Mouse (Mus musculus) macrophage (primary cell): ENCODE measurements around the gene Col4a4. TPM values are rescaled to one million over a fixed set of nuclear protein-coding genes. Genes with fewer than 3 reads are reported as not detected.

Source experiments
- H3K27ac ChIP-seq: fragments of 350-480 bp; formaldehyde crosslinking; 2 replicates; pipeline ENCODE4 v1.9.0; 2021
- H3K36me3 ChIP-seq: fragments of 350-480 bp; formaldehyde crosslinking; 2 replicates; pipeline ENCODE4 v1.9.0; 2021; ENCODE audit errors: inconsistent target
- H3K4me3 ChIP-seq: fragments of 350-480 bp; formaldehyde crosslinking; 2 replicates; pipeline ENCODE4 v1.9.0; 2021; ENCODE audit errors: inconsistent target
- H3K79me2 ChIP-seq: fragments of 350-480 bp; formaldehyde crosslinking; 2 replicates; pipeline ENCODE4 v1.9.0; 2021; ENCODE audit errors: inconsistent target
- WGBS: methylation state at CpG from one replicate; pipeline ENCODE4 v1.1.7; 2026; ENCODE audit warnings: inconsistent platforms; ENCODE audit not compliant: missing documents; 5-methylcytosine and 5-hydroxymethylcytosine counted together
- polyA plus RNA-seq: library from polyadenylated mRNA; stranded (reverse); fragments of 250-400 nt; gene quantifications from 3 replicates; pipeline ENCODE4 v1.2.4, GENCODE M21; 2018; ENCODE audit warnings: inconsistent platforms

Gene Col4a4
- polyA plus RNA-seq, 1 experiment from 2014 or later, result not detected

DNA sequence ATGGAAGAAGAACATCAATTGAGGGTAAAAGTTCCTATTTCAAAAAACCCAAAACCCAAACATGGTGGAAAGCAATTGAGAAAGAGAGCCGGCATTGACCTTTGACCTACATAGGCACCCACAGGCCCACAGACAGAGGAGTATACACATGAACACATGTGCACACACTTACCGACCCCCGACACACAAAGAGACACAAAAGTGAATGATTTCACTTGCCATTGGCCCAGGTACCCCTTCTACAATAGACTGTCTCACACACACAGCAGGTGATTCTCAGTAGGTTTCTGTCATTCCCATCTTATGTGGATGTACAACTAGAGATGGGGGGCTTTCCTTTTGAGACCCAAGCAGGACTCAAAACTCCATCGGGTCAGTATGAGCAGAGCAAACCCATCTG lies 110.8 kb downstream of the Col4a4 start:
- 87% methylated on average over 4 of the region's 4 CpGs for WGBS
- Histone ChIP-seq H3K79me2 (no peaks in the 10 kb centered on the region), H3K27ac (no peak overlapping the region), H3K36me3 (no peaks in the 10 kb centered on the region), H3K4me3 (no peak overlapping the region)

DNA sequence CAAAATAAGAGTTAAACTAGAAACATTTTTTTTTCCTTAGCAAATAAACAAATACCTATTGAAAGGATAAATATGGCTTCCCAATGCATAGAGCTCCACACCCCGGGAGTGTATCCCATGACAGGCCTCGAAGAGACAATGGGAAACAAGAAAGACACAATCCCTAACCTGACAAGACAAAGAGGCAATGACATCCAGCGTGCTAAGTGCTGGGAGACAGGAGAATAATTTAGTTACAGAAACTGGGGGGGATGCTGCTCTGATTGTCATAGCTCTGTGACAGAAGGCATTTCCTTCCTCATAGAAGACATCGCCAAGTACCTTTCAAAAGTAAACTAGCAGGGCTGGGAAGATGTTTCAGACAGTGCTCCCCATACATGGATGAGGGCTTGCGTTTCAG lies 111.4 kb downstream of the Col4a4 start:
- H3K27ac ChIP-seq, result no peak overlapping the region
- H3K4me3 ChIP-seq, result no peak overlapping the region
- H3K36me3 ChIP-seq, result no peaks in the 10 kb centered on the region
- H3K79me2 ChIP-seq, result no peaks in the 10 kb centered on the region
- WGBS, result 85% methylated on average over 5 of the region's 5 CpGs

DNA sequence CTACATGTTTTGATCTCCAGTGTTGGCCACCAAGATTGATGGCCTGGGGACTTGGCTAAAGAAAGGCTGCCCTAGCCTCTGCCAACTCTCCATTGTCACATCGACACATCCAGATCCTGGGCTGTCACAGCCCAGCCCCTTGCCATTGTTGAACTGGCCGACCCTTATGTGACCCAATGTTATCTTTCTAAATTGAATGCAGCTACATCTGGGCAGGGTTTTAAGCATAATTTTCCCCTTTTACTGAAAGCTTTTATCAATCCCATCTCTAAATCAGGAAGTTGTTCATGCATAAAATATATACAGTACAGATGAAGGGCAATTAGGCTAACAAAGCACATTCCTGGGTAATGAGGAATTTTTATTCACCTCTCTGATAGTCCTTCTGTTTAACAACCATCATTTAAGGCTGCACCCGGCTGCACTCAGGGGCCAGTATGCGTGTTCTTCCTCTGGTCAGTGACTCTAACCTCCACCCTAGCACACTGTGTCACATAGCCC lies 112.1 kb downstream of the Col4a4 start:
- no peak overlapping the region for H3K4me3 ChIP-seq
- H3K27ac ChIP-seq, result no peak overlapping the region
- no peaks in the 10 kb centered on the region for H3K79me2 ChIP-seq
- no peaks in the 10 kb centered on the region for H3K36me3 ChIP-seq
- 39% methylated on average over 4 of the region's 4 CpGs for WGBS

DNA sequence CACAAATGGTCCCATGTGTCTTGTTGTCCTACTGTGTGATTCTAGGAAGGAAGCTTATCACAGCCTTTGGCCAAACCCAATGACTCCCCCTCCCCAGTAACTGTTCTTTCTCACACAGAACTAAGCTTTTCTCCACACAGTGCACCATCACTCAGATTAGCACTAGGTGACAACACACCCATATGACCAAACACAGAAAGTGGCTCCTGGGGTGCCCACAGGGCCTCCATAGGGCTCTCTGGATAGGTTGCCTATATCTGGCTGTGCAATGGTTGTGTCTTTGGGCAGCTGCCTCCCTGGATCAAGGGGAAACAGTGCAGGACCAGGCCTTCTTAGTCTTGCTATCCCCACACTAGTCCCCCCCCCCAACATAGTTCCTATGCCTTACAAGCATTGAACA lies 113.2 kb downstream of the Col4a4 start:
- no peaks in the 10 kb centered on the region for H3K79me2 ChIP-seq
- H3K36me3 ChIP-seq, result no peaks in the 10 kb centered on the region
- H3K4me3 ChIP-seq, result no peak overlapping the region
- H3K27ac ChIP-seq, result no peak overlapping the region

DNA sequence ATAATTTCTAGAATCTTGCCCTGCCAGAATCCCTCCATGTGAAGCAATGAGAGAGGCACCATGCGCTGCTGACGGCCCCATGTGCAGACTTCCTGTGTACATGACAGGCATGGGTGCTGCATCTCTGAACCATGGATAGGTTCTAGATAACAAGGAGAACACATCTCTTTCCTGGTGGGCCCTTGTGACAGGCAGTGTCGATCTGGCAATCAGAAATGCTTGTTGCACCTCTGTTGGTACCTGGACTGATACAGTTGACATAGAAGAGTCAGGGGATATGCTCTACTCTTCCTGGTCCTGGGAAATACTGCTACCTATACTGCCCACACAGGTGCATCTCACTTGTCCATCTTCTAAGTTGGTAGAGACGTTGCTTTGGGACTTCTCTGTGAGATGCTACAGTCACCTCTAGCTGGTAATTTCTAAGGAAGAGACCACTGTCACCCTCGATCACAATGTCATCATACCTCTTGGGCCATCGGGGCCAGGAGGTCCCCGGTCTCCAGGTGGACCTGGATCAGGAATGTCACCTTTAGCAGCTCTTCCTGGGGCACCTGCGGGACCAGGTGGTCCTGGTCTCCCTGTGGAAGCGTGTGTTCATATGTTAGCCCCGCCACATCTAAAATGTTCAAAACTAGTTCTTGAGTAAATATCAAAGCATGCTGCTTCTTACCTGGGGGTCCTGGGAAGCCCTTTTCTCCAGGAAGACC lies 116.0 kb downstream of the Col4a4 start:
- no peaks in the 10 kb centered on the region for H3K36me3 ChIP-seq
- WGBS, result 86% methylated on average over 10 of the region's 10 CpGs

DNA sequence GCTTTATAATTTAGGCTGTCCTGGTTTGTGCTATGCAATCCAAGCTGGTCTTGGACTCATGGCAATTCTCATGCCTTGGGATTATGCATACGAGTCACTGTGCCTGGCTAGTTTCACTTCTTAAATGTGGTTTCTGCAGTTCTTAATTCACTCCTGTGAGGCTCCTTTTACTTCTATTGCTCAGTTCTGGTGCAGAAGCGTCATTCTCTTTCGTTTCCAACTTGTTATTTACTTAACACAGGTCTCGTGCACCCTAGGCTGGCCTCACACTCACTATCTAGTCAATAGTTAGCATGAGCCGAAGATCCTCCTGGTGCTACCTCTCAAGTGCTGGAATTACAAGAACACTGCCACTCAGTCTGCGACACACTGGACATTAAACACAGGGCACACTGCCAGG lies 117.8 kb downstream of the Col4a4 start:
- Histone ChIP-seq H3K36me3 (no peaks in the 10 kb centered on the region), H3K79me2 (no peaks in the 10 kb centered on the region), H3K27ac (no peak overlapping the region), H3K4me3 (no peak overlapping the region)
- 47% methylated on average over 6 of the region's 6 CpGs for WGBS

More for the DNA sequence above, 116.0 kb downstream of the Col4a4 start:
- H3K79me2 ChIP-seq, result no peaks in the 10 kb centered on the region
- no peak overlapping the region for H3K27ac ChIP-seq
- H3K4me3 ChIP-seq, result no peak overlapping the region

DNA sequence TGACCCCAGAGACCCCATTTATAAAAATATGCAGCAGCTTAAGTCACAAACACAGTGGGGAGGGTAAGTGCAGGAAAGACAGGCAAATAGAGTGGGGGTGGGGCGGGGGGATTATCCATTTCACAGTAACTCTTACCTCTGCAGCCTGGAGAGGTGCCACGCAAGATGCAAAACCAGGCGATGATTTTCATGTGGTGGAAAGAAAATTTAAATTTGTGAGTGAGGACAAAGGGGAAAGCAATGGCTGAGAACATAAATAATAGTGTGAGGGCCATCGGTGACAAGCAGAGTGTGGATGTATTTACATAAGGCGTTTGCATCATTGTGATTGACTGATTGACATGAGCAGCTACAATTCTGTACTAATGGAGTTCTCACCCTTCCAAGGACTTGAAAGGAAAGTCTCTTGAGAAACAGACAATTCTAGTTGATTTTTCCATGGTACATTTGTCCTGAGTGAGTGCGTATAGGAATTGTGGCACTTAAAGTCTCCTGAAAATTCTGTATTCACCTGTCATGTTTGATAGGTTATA lies 121.3 kb downstream of the Col4a4 start:
- Histone ChIP-seq H3K36me3 (no peaks in the 10 kb centered on the region), H3K4me3 (no peak overlapping the region), H3K27ac (no peak overlapping the region), H3K79me2 (no peaks in the 10 kb centered on the region)
- WGBS, result 76% methylated on average over 6 of the region's 6 CpGs

DNA sequence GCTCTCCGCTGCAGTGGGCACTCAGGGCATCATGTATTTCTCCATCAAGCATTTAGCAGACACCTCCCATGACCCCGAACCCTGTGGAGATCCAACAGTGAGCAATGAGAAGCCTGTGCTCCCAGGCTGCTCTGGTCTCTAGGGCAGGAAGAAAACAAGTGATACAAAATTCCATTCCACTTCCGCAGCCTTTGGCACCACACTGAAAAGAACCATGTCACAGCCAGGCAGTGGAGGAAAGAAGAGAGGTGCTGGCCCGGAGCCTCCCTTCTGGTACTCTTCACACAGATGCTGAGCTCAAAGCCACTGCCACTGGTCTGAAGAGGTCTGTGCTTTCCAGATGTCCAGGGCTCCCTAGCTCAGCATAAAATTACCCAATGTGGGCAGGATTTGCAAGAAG lies 125.6 kb downstream of the Col4a4 start:
- H3K36me3 ChIP-seq, result no peaks in the 10 kb centered on the region
- H3K79me2 ChIP-seq, result no peaks in the 10 kb centered on the region
- 88% methylated on average over 4 of the region's 4 CpGs for WGBS
- no peak overlapping the region for H3K27ac ChIP-seq
- H3K4me3 ChIP-seq, result no peak overlapping the region

DNA sequence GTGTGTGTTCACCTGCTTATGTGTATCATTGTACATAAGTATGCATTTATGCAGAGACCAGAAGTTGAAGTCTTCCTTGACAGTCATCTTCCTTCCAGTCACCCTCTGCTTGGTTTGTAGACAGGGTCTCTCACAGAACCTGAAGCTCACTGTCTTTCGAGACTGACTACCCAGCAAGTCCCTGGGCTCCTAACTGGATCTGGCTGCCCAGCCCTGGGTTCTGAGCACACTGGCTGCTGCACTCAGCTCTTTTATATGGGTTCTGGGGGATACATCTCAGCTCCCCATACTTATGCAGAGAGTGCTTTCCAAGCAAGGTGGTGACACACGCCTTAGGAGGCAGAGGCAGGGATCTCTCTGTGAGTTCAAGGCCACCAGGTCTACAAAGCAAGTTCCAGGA lies 126.7 kb downstream of the Col4a4 start:
- no peaks in the 10 kb centered on the region for H3K79me2 ChIP-seq
- 85% methylated on average over 2 of the region's 2 CpGs for WGBS
- H3K27ac ChIP-seq, result no peak overlapping the region
- no peaks in the 10 kb centered on the region for H3K36me3 ChIP-seq
- H3K4me3 ChIP-seq, result no peak overlapping the region

DNA sequence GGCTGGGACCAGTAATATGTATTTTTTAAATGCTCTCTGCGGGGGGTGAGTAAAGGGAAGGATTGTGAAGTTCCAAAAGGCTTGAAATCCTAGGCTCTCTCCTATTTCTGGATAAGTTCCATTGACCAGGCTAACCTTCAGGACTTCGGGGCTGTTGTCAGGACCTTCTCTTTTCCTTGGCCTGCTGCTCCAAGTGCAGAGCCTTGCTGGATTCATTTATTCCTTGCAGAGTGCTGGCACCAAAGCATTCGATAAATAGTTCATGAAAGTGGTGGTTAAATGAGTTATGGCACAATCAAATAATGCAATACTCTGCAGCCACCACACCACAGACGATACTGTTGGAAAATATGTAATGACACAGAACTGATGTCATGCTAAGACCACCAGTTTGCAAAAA lies 127.3 kb downstream of the Col4a4 start:
- WGBS, result 76% methylated on average over 4 of the region's 4 CpGs
- H3K79me2 ChIP-seq, result no peaks in the 10 kb centered on the region
- H3K4me3 ChIP-seq, result no peak overlapping the region
- H3K36me3 ChIP-seq, result no peaks in the 10 kb centered on the region
- no peak overlapping the region for H3K27ac ChIP-seq

DNA sequence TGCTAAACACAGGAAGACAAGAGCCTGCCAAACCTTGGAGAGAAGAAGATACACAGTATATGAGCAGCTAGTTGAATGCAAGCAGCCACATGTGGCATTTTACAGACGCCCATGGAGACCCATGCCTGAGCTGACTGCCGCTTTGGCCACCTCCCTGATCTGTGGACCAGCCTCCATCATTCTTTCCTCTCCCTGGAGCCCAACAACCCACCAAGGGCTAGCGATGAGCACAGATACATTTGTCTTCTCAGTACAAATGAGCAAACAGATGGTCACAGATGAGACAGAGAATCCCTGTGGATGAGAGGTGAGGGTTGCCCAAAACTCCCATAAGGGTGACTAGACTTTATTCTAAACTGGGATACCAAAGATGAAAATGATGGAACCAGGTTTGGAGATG lies 132.6 kb downstream of the Col4a4 start:
- Histone ChIP-seq H3K27ac (no peak overlapping the region), H3K4me3 (no peak overlapping the region), H3K36me3 (no peaks in the 10 kb centered on the region), H3K79me2 (no peaks in the 10 kb centered on the region)
- 94% methylated on average over 3 of the region's 3 CpGs for WGBS

DNA sequence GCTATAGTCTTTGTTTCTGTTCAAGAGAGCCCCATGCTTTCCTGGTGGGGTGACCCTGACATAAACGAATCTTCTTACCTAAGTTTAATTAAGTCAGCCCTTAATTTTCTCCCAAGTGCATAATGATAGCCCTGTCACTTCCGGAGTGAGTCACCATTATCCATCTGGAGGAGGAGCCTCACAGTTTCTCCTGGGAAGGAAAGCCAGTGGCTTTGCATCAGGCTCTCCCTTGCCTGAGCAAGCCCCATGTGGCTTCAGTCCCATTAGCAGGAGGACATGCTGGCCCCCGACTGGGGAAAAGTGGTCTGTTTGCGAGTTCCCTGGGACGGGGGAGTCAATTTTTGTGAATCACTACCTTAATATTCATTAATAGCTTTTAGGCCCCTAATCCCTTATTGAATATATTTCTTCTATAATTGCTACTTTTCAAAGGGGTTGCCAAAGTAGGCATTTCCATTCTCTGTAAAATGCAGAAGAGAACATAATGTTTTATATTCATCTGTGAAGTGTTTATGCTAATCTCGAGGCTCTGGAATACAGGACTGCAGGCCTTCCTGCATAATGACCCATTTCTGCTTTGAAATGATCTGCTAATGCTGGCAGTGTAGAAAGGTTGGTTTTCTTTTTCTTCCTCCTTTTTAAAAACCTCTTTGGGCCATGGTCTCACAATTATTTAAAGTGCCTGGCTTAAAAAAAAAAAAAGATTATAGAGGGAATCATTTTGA lies 134.6 kb downstream of the Col4a4 start:
- 54% methylated on average over 6 of the region's 6 CpGs for WGBS
- Histone ChIP-seq H3K79me2 (no peaks in the 10 kb centered on the region), H3K36me3 (no peaks in the 10 kb centered on the region), H3K27ac (no peak overlapping the region), H3K4me3 (no peak overlapping the region)

DNA sequence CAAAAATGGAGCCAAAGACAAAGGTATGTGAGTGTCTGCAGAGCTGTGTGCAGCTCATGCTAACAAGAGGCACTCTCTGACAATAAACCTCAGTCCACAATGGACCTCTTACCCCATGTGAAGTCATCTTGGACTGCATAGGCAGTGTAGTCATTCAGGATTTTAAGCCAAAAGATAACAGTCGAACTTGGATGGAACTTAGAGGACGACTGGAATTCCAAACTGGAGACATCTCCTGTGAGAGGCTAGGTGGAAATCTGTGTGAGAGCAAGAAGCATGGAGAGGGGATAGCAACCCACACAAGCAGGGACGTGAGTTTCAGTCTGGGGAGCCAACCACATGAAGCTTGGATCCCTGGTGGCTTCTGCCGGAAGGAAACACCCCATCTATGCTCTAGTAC lies 136.8 kb downstream of the Col4a4 start:
- H3K27ac ChIP-seq, result no peak overlapping the region
- WGBS, result 82% methylated on average over 4 of the region's 4 CpGs

DNA sequence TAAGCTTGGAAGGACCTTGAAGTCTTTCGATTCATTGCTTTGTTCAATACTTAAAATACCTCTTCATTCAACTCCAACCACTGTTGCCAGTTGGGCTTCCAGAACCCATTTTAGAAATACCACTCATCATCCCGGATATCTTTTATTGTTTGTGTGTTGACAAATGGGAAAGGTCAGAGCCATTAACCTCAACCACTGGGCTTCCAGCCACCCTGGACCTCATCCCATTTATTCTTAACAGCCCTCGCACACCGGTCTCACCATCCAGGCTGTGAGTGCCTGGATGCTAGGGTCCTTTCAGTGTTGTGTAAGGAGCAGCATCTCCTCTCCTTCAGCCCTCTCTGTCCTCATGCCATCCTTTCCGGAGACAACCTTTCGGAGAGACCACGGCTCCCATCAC lies 140.6 kb downstream of the Col4a4 start:
- H3K4me3 ChIP-seq, result no peak overlapping the region
- WGBS, result 98% methylated on average over 7 of the region's 7 CpGs
- peaks cover 7% of the 10 kb centered on the region; the same call in 1 of the 2 replicates for H3K36me3 ChIP-seq
- no peak overlapping the region for H3K27ac ChIP-seq
- no peaks in the 10 kb centered on the region for H3K79me2 ChIP-seq

More for the DNA sequence above, 136.8 kb downstream of the Col4a4 start:
- no peaks in the 10 kb centered on the region for H3K36me3 ChIP-seq
- H3K4me3 ChIP-seq, result no peak overlapping the region
- H3K79me2 ChIP-seq, result no peaks in the 10 kb centered on the region

DNA sequence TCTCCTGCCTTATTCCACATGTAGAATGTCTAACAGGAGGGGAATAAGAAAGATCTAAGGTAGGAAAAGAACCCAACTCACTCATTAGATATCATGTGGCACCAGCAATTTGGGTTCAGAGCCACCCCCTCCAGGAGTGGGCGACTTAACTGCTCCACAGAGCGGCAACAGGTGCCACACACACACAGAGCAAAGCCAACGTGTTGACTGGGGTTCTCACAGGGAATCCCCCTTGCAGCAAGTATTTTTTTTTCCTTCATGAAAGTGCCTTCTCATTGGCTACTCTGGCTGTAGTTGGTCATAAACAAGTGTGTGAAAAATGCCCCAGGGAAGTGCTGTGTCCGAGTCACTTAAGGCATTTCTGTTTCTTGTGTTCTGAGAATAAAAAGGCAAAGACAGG lies 143.1 kb downstream of the Col4a4 start:
- H3K36me3 ChIP-seq, result peaks cover 7% of the 10 kb centered on the region; the same call in 1 of the 2 replicates
- no peak overlapping the region for H3K4me3 ChIP-seq

More for the DNA sequence above, 143.1 kb downstream of the Col4a4 start:
- Histone ChIP-seq H3K27ac (no peak overlapping the region), H3K79me2 (no peaks in the 10 kb centered on the region)
- 81% methylated on average over 4 of the region's 4 CpGs for WGBS
